Mouse (Mus musculus) hindbrain, embryonic 12.5 days (tissue): ENCODE measurements at regions not wholly inside any gene's neighbourhood (a gene's known extent, or its start where the extent isn't known, plus 50 kb on each side); places are given as distances from the start of the nearest gene placed in this dataset.
A peak's percentile ranks its signal among the peaks of the same experiment; 100 is the strongest.

ENCODE experiments used
- ATAC-seq: fragments of 200-750 bp; cut with Nextera tagmentation; 2 replicates; pipeline ENCODE4 v1.8.0; 2017; ENCODE audit warnings: moderate TSS enrichment; ENCODE audit not compliant: low FRiP score
- H3K27ac ChIP-seq: fragments of 300-500 bp; sonication (generic); 2 replicates; pipeline ENCODE4 v1.5.1; 2016; ENCODE audit warnings: mild to moderate bottlenecking
- H3K27me3 ChIP-seq: fragments of 300-500 bp; sonication (generic); 2 replicates; pipeline ENCODE4 v1.6.1; 2016; ENCODE audit warnings: mild to moderate bottlenecking
- H3K36me3 ChIP-seq: fragments of 300-500 bp; sonication (generic); 2 replicates; pipeline ENCODE4 v1.6.1; 2016; ENCODE audit warnings: mild to moderate bottlenecking
- H3K4me1 ChIP-seq: fragments of 300-500 bp; sonication (generic); 2 replicates; pipeline ENCODE4 v1.6.1; 2016
- H3K4me2 ChIP-seq: fragments of 300-500 bp; sonication (generic); replicated peaks from 2 replicates; pipeline ENCODE4 v1.6.1; 2016; ENCODE audit warnings: mild to moderate bottlenecking
- H3K4me3 ChIP-seq: fragments of 300-500 bp; sonication (generic); 2 replicates; pipeline ENCODE4 v1.5.1; 2016; ENCODE audit warnings: mild to moderate bottlenecking
- H3K9ac ChIP-seq: fragments of 300-500 bp; sonication (generic); 2 replicates; pipeline ENCODE4 v1.6.1; 2016; ENCODE audit warnings: mild to moderate bottlenecking, moderate library complexity
- H3K9me3 ChIP-seq: fragments of 300-500 bp; sonication (generic); replicated peaks from 2 replicates; pipeline ENCODE4 v1.6.1; 2016; ENCODE audit warnings: mild to moderate bottlenecking
- WGBS: fragments of 180-500 bp; shearing (Covaris S2); methylation state at CpG from one replicate; pipeline ENCODE4 v1.1.7; 2016; 5-methylcytosine and 5-hydroxymethylcytosine counted together

- Histone ChIP-seq H3K9ac (no peak overlapping the region), H3K4me2 (no peak overlapping the region), H3K4me1 (no peaks in the 10 kb centered on the region), H3K36me3 (no peaks in the 10 kb centered on the region), H3K27ac (no peak overlapping the region), H3K4me3 (no peak overlapping the region), H3K27me3 (no peaks in the 10 kb centered on the region), H3K9me3 (peaks cover 13% of the 10 kb centered on the region; the same call in 1 of the 2 replicates)
- 83% methylated on average over 8 of the region's 8 CpGs for WGBS
- no peak for ATAC-seq
These were observed 54.6 kb upstream of the Card11 start for GRCm38 (mm10) chr5:141054991-141055390.

DNA sequence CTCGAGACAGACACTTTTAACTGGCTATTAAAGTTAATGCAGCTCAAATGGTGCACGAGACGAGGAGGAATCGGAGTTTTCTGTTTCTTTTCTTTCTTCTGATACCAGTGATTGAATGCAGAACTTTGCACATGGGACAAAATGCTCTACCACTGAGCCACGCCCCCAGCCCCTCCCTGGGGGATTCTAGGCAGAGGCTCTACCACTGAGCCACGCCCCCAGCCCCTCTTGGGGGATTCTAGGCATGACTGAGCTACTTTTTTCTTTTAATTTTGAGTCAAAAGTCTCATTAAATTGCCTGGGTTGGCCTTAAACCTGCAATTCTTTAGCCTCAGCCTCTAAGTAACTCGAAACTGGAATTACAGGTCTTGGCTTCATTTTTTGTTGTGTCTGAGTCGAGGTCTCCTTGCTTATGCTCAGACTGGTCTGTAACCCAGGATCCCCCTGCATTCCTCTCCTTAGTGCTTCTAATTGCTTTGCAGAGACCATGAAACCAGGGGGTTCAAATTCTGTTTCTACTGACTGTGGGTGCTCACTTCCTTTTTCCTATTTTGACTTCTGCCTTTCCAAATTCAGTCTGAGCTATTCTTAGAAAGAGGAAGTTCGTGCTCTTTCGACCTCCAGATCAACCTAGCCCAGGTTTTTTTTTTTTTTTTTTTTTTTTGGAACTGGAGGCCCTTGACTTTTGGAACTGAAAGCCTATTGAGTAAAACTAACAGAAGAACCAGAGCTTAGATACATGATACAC is 55.4 kb upstream of the Card11 start:
- no peak for ATAC-seq
- Histone ChIP-seq H3K27ac (no peak overlapping the region), H3K9ac (no peak overlapping the region), H3K9me3 (peaks cover 13% of the 10 kb centered on the region; the same call in 1 of the 2 replicates), H3K27me3 (no peaks in the 10 kb centered on the region), H3K4me2 (no peak overlapping the region), H3K4me1 (no peaks in the 10 kb centered on the region), H3K36me3 (no peaks in the 10 kb centered on the region), H3K4me3 (no peak overlapping the region)
- 81% methylated on average over 10 of the region's 10 CpGs for WGBS

- Histone ChIP-seq H3K36me3 (no peaks in the 10 kb centered on the region), H3K9ac (no peak overlapping the region), H3K9me3 (0 out of 2 replicates have a peak, but pooled peaks cover 2% of the 10 kb centered on the region), H3K4me1 (no peaks in the 10 kb centered on the region), H3K4me2 (no peak overlapping the region), H3K27me3 (no peaks in the 10 kb centered on the region), H3K4me3 (no peak overlapping the region), H3K27ac (no peak overlapping the region)
- WGBS: 87% methylated on average over 7 of the region's 7 CpGs
- ATAC-seq: no peak
These were observed 57.8 kb upstream of the Card11 start for GRCm38 (mm10) chr5:141058141-141058540.

DNA sequence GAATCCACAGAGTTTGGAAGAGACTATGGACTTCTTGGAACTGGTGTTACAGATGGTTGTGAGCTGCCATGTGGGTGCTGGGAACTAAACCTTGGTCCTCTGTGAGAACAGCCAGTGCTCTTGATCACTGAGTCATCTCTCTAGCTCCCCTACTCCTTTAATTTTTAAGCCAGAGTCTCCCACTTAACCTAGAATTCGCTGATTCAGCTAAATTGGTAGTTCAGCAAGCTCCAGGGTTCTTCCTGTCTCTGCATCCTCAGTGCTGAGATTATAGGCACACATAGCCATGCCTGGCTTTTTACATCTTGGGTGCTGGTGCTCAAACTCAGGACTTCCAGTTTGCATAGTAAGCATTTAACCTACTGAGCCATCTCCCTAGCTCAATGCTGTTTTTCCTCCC is 58.5 kb upstream of the Card11 start:
- Histone ChIP-seq H3K4me1 (no peaks in the 10 kb centered on the region), H3K4me3 (no peak overlapping the region), H3K27ac (no peak overlapping the region), H3K4me2 (no peak overlapping the region), H3K9me3 (0 out of 2 replicates have a peak, but pooled peaks cover 2% of the 10 kb centered on the region), H3K9ac (no peak overlapping the region), H3K36me3 (no peaks in the 10 kb centered on the region), H3K27me3 (no peaks in the 10 kb centered on the region)
- ATAC-seq: no peak
- 61% methylated on average over 1 of the region's 1 CpGs for WGBS

DNA sequence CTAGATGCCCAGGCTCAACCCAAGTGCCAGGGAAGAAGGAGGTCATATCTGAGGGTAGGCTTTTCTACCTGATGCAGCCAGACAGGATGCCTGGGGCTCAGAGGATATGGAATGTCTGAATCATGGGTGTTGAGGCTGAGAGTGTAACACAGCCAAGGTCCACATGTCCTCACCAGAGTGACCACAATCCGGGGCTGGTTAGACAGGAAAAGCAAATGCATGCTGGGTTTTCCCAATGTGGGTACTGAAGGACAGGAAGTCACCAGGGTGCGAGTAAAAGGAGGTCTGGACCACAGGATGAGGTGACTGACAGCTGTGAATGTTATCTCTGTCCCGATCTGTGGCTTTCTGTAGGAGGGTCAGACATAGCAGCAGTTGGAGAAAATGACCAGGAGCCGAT is 61.8 kb upstream of the Card11 start:
- H3K4me1 ChIP-seq: no peaks in the 10 kb centered on the region
- no peak for ATAC-seq
- no peak overlapping the region for H3K4me3 ChIP-seq
- no peak overlapping the region for H3K9ac ChIP-seq
- H3K27me3 ChIP-seq: no peaks in the 10 kb centered on the region
- 67% methylated on average over 4 of the region's 4 CpGs for WGBS
- H3K27ac ChIP-seq: no peak overlapping the region
- no peak overlapping the region for H3K4me2 ChIP-seq
- H3K9me3 ChIP-seq: 0 out of 2 replicates have a peak, but pooled peaks cover under 1% of the 10 kb centered on the region
- H3K36me3 ChIP-seq: no peaks in the 10 kb centered on the region

GRCm38 (mm10) chr5:141067561-141067960 is 67.2 kb upstream of the Card11 start:
- Histone ChIP-seq H3K4me2 (no peak overlapping the region), H3K9me3 (0 out of 2 replicates have a peak, but pooled peaks cover 3% of the 10 kb centered on the region), H3K27me3 (no peaks in the 10 kb centered on the region), H3K4me3 (no peak overlapping the region), H3K27ac (no peak overlapping the region), H3K9ac (no peak overlapping the region), H3K36me3 (no peaks in the 10 kb centered on the region), H3K4me1 (no peaks in the 10 kb centered on the region)
- no peak for ATAC-seq
- WGBS: 85% methylated on average over 7 of the region's 7 CpGs

DNA sequence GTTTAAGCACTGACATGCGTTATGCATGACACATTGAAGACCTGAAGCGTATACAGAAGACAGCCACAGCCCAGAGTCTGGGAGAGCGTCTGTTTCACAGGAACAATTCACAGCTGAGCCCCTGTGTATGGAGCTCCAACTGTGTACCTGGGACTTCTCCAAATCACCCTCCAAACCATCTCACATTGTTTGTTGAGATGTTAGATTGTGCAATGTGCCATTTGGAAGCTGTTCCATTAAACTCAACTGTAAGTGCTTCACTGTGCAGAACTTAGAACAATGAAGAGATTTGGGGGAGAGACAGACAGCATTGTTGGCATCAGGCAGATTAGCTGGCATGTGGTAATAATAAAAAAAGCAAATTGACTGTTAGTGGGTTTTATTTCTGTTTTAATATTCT is 74.1 kb upstream of the Card11 start:
- H3K4me3 ChIP-seq: no peak overlapping the region
- no peak for ATAC-seq
- peaks cover 2% of the 10 kb centered on the region; the same call in 1 of the 2 replicates for H3K4me1 ChIP-seq
- H3K9ac ChIP-seq: no peak overlapping the region
- no peak overlapping the region for H3K27ac ChIP-seq
- 0 out of 2 replicates have a peak, but pooled peaks cover 3% of the 10 kb centered on the region for H3K9me3 ChIP-seq
- 65% methylated on average over 3 of the region's 3 CpGs for WGBS
- no peak overlapping the region for H3K4me2 ChIP-seq
- no peaks in the 10 kb centered on the region for H3K27me3 ChIP-seq
- no peaks in the 10 kb centered on the region for H3K36me3 ChIP-seq

DNA sequence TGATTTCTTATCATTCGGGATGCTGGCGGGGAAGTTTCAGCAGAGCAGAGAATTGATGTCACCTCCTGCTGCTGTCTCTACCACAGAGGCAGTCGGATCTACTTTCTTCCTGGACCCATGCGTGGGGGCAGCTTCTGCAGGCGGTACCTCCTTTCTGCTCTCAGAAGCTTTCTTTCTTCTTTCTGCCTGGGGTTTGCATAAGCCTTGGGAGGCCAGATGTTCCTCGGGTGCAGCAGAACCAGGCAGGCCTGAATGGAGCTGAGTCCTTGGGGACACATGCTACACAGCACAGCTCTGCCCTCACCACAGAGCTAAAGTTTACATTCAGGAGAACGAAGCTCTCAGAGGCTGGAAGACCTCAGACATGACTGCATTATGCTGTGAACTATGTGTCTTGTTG is 75.8 kb upstream of the Card11 start:
- H3K9ac ChIP-seq: no peak overlapping the region
- H3K4me3 ChIP-seq: no peak overlapping the region
- H3K9me3 ChIP-seq: no peaks in the 10 kb centered on the region
- H3K27ac ChIP-seq: no peak overlapping the region
- no peak overlapping the region for H3K4me2 ChIP-seq
- no peak for ATAC-seq
- H3K27me3 ChIP-seq: no peaks in the 10 kb centered on the region
- WGBS: 59% methylated on average over 7 of the region's 7 CpGs
- peaks cover 2% of the 10 kb centered on the region; the same call in 1 of the 2 replicates for H3K4me1 ChIP-seq
- no peaks in the 10 kb centered on the region for H3K36me3 ChIP-seq

DNA sequence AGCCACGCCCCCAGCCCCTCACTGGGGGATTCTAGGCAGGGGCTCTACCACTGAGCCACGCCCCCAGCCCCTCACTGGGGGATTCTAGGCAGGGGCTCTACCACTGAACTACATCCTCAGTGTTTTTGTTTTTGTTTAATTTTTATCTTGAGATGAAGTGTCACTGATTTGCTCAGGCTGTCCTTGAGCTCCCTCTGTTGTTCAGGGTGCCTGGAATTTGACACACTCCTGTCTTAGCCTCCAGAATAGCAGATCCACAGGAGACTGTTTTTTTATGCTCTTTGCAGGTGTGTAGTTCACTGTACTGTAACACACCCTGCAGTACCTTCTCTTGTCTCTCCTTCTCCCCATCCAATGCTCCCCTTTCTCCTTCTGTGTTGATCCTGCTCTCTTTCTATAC is 76.6 kb upstream of the Card11 start:
- H3K36me3 ChIP-seq: no peaks in the 10 kb centered on the region
- peaks cover 2% of the 10 kb centered on the region; the same call in 1 of the 2 replicates for H3K4me1 ChIP-seq
- H3K27me3 ChIP-seq: no peaks in the 10 kb centered on the region
- H3K27ac ChIP-seq: no peak overlapping the region
- WGBS: 95% methylated on average over 2 of the region's 2 CpGs
- H3K4me3 ChIP-seq: no peak overlapping the region
- no peaks in the 10 kb centered on the region for H3K9me3 ChIP-seq
- H3K9ac ChIP-seq: no peak overlapping the region
- no peak for ATAC-seq
- no peak overlapping the region for H3K4me2 ChIP-seq

DNA sequence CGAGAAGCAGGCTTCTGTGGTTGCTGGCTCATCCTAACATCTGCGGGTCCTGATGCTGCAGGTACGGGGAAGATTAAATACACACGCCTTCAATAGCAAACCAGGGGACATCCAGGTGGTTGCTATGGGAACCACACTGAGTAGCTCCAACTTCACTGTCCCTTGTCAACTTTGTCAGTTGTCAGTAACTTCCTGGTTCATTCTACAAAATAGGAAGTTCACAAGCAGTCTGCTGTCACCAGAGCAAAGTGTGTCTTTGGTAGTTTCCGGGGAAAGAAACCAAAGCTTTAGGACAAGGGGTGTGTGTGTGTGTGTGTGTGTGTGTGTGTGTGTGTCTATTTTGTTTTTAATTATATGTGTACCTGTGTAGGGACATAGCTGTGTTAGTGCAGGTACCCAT is 80.5 kb upstream of the Card11 start:
- Histone ChIP-seq H3K36me3 (no peaks in the 10 kb centered on the region), H3K4me1 (peaks cover 4% of the 10 kb centered on the region; the same call in 1 of the 2 replicates), H3K9ac (no peak overlapping the region), H3K9me3 (no peaks in the 10 kb centered on the region), H3K4me3 (no peak overlapping the region), H3K27ac (no peak overlapping the region), H3K4me2 (no peak overlapping the region), H3K27me3 (no peaks in the 10 kb centered on the region)
- 77% methylated on average over 5 of the region's 5 CpGs for WGBS
- no peak for ATAC-seq

GRCm38 (mm10) chr5:141084056-141084730 is 83.8 kb upstream of the Card11 start:
- H3K4me1 ChIP-seq: peaks cover 2% of the 10 kb centered on the region; the same call in 1 of the 2 replicates
- H3K27me3 ChIP-seq: no peaks in the 10 kb centered on the region
- no peak for ATAC-seq
- no peak overlapping the region for H3K4me2 ChIP-seq
- no peaks in the 10 kb centered on the region for H3K36me3 ChIP-seq
- H3K9me3 ChIP-seq: no peaks in the 10 kb centered on the region
- H3K4me3 ChIP-seq: no peak overlapping the region
- WGBS: 79% methylated on average over 14 of the region's 14 CpGs
- no peak overlapping the region for H3K9ac ChIP-seq
- no peak overlapping the region for H3K27ac ChIP-seq

DNA sequence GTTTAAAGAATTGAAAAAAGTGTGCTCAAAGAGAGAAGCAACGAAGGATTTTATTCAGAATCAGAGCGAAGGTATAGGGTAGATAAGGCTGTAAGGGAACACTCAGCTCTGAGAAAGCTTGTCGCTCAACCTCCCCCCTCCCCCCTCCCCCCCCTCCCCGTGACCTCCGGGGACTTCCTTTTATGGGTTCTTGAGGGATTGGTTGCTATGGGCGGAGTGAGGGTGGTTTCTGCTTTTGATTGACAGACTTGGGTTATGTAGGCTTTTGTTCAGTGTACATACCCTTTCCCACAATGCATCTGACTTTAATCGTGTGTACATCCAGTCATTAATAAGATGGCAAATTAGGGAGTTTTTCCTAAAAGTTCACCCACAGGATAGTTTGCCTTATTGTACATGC is 84.4 kb upstream of the Card11 start:
- H3K27me3 ChIP-seq: no peaks in the 10 kb centered on the region
- no peak overlapping the region for H3K9ac ChIP-seq
- no peak overlapping the region for H3K27ac ChIP-seq
- H3K4me2 ChIP-seq: no peak overlapping the region
- peak; percentile 52; the same call in 1 of the 2 replicates for ATAC-seq
- H3K9me3 ChIP-seq: no peaks in the 10 kb centered on the region
- H3K4me1 ChIP-seq: peaks cover 2% of the 10 kb centered on the region; the same call in 1 of the 2 replicates
- no peak overlapping the region for H3K4me3 ChIP-seq
- H3K36me3 ChIP-seq: no peaks in the 10 kb centered on the region
- WGBS: 45% methylated on average over 6 of the region's 7 CpGs
